Mouse (Mus musculus) left cerebral cortex, adult 8-10 months (tissue): ENCODE measurements around the gene Wdr1. TPM values are rescaled to one million over a fixed set of nuclear protein-coding genes. Genes with fewer than 3 reads are reported as not detected.

Experiments used
- total RNA-seq, 4 experiments: library from RNA; stranded (reverse); gene quantifications; 2 replicates each; pipeline ENCODE4 v1.2.4; 2022

The Wdr1 gene
- total RNA-seq, 4 experiments from 2014 or later: 161 to 165 (median 162) TPM

Other genes with a start within 250 kb of the Wdr1 start
- 1 to 10 TPM; 2.0 to 2.9 (median 2.6) TPM for gene Drd5, start 243.9 kb downstream of the Wdr1 start, total RNA-seq
- 1 to 10 TPM; 1.2 to 3.2 (median 2.2) TPM for gene Slc2a9, start 60.1 kb downstream of the Wdr1 start, total RNA-seq
- 10 to 100 TPM; 11.2 to 14.5 (median 13.2) TPM for gene Zfp518b, start 121.6 kb upstream of the Wdr1 start, total RNA-seq